Mouse (Mus musculus): ENCODE measurements around the gene Xaf1.

The Xaf1 gene

DNA sequence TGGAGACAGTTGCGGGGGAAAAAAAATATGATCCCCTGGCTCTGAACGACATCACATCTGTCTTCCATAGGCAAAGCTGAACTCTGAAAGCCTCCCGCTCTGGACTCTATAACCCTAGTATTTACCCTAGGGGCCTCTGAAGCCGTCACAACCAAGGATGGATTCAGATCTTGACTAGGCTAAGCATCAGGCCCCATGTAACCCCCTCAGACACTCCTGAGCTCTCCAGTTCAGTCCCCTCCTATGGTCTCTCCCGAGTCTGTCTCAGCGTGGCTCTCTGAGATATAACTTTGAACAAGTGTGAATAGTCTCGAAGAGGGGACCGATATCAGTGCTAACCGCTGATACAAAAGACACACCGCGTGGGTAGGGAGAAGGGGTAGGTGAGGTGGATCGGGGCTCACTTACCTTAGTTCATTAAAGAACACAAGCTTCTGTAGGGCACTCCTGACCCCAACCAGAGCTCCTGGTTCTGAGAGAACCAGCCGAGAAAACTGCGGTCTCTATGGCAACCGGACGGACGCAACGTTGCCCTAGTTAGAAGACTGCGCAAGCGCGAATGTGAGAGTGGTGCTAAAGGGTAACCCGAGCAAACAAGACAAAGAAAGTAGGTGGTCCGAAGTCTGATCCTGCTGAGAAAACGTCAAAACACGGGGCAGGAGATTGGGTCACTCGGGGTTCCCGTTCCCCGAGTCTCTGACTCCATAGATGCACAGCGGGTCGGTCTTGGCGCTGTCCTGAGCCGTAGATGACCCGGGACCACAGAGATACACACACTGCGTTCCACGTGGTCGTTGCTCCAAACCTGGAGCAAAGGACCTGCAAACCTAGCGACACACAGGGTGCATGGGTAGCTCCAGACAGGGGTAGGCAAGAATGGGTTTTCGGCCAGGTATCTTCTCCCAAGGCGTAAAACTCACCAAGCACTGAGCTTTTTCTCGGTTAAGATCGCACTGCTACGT is 60.2 kb downstream of the Xaf1 start:
- peak; percentile 36 for DNase-seq (ENCODE audit: low spot score)

- no peak for DNase-seq (ENCODE audit: low spot score)
Observed at GRCm38 (mm10) chr11:72362347-72362741, 60.9 kb downstream of the Xaf1 start, which contains the start of gene Tekt1. Tekt1 (minus strand) TSS chr11:72362442.

Data from layer of hippocampus, adult 9-10 months (tissue).